ENCODE assay signal across 8 mouse cellular contexts in genomic region chr6:103511972-103512565, GRCm38 (mm10). TPM values are rescaled to one million over a fixed set of nuclear protein-coding genes. Genes with fewer than 3 reads are reported as not detected.
A peak's percentile ranks its signal among the peaks of the same experiment; 100 is the strongest.
DNase-seq lines count a peak whose midpoint lies in the region; ATAC-seq and TF ChIP-seq lines count a peak whose summit lies in the region.

No protein-coding gene starts in this region.

- peak overlapping the region; percentile 44 for H3K4me3 ChIP-seq in heart, embryonic 12.5 days
- H3K4me3 ChIP-seq in cerebellum, adult 2 months (replicated peaks; ENCODE audit: insufficient read depth, low read depth, low read length) = peak overlapping the region; percentile 95
- peak overlapping the region; percentile 59 for H3K4me3 ChIP-seq in forebrain, postnatal 0 days (ENCODE audit: low read depth, low read length)
- peak overlapping the region; percentile 38 for H3K4me3 ChIP-seq in olfactory bulb, adult 2 months (ENCODE audit: insufficient read depth, low read depth, low read length)

- H3K27ac ChIP-seq in heart, embryonic 12.5 days (ENCODE audit: poor library complexity, severe bottlenecking) = no peak overlapping the region
- peak overlapping the region; percentile 97 for H3K27ac ChIP-seq in cerebellum, adult 2 months (ENCODE audit: insufficient read depth, low read length)
- H3K27ac ChIP-seq in forebrain, postnatal 0 days (ENCODE audit: low read depth, low read length) = peak overlapping the region; percentile 94
- H3K27ac ChIP-seq in olfactory bulb, adult 2 months (ENCODE audit: insufficient read depth, low read depth, low read length) = no peak overlapping the region

- peak overlapping the region; percentile 74 for H3K4me2 ChIP-seq in heart, embryonic 12.5 days
- H3K4me2 ChIP-seq in forebrain, postnatal 0 days (ENCODE audit: low read depth) = peak overlapping the region; percentile 59

- ATAC-seq in heart, embryonic 12.5 days (ENCODE audit: insufficient number of reproducible peaks, low FRiP score) = peak; percentile 25; the same call in 1 of the 2 replicates
- ATAC-seq in forebrain, postnatal 0 days = peak; percentile 79

- H3K27me3 ChIP-seq in heart, embryonic 12.5 days (replicated peaks) = peaks cover 45% of the 10 kb centered on the region
- no peaks in the 10 kb centered on the region for H3K27me3 ChIP-seq in cerebellum, adult 2 months (ENCODE audit: control insufficient read depth, insufficient read depth, low read length)
- no peaks in the 10 kb centered on the region for H3K27me3 ChIP-seq in forebrain, postnatal 0 days (ENCODE audit: insufficient read depth, low read length)

- DNase-seq in heart, postnatal 4 days = no peak
- DNase-seq in cerebellum, adult 2 months = peak; percentile 91 to 92
- DNase-seq in forebrain, postnatal 0 days = peak; percentile 88
- peak; percentile 11 for DNase-seq in kidney, postnatal 10 days
- peak; percentile 15 for DNase-seq in liver
- no peak for DNase-seq in ovary, postnatal 14 days (ENCODE audit: low spot score)

- 1% methylated on average over 29 of the region's 29 CpGs for WGBS in heart, embryonic 12.5 days
- under 1% methylated on average over 29 of the region's 29 CpGs for WGBS in cerebellum, adult 2 months
- WGBS in forebrain, postnatal 0 days = 2% methylated on average over 29 of the region's 29 CpGs
- WGBS in olfactory bulb, adult 2 months = 1% methylated on average over 29 of the region's 29 CpGs

- H3K9me3 ChIP-seq in heart, embryonic 12.5 days (replicated peaks) = no peaks in the 10 kb centered on the region
- H3K9me3 ChIP-seq in forebrain, postnatal 0 days (ENCODE audit: low read length) = no peaks in the 10 kb centered on the region

- peaks cover 14% of the 10 kb centered on the region for H3K4me1 ChIP-seq in heart, embryonic 12.5 days (replicated peaks)
- H3K4me1 ChIP-seq in cerebellum, adult 2 months (ENCODE audit: control insufficient read depth, insufficient read depth, low read length) = peaks cover 3% of the 10 kb centered on the region; the same call in 1 of the 2 replicates
- peaks cover 16% of the 10 kb centered on the region for H3K4me1 ChIP-seq in forebrain, postnatal 0 days (ENCODE audit: insufficient read depth)
- H3K4me1 ChIP-seq in olfactory bulb, adult 2 months (ENCODE audit: control insufficient read depth, insufficient read depth, low read length) = peaks cover 16% of the 10 kb centered on the region

- TF ChIP-seq POLR2A in cerebellum, adult 2 months (IDR thresholded peaks at IDR 0.05; ENCODE audit: borderline replicate concordance, insufficient read depth, low read length) = peak; percentile 80
- TF ChIP-seq POLR2A in olfactory bulb, adult 2 months (IDR thresholded peaks at IDR 0.05; ENCODE audit: insufficient read depth, low read depth, low read length) = no peak

- H3K9ac ChIP-seq in heart, embryonic 12.5 days = no peak overlapping the region
- peak overlapping the region; percentile 82 for H3K9ac ChIP-seq in forebrain, postnatal 0 days

- H3K36me3 ChIP-seq in heart, embryonic 12.5 days = no peaks in the 10 kb centered on the region
- no peaks in the 10 kb centered on the region for H3K36me3 ChIP-seq in forebrain, postnatal 0 days (ENCODE audit: insufficient read depth)

- TF ChIP-seq CTCF in cerebellum, adult 2 months (IDR thresholded peaks at IDR 0.05; ENCODE audit: borderline replicate concordance, insufficient read depth, low read depth, low read length) = no peak
- TF ChIP-seq CTCF in forebrain, postnatal 0 days (IDR thresholded peaks at IDR 0.05; ENCODE audit: low read depth) = peak; percentile 58
- TF ChIP-seq CTCF in olfactory bulb, adult 2 months (IDR thresholded peaks at IDR 0.05; ENCODE audit: insufficient read depth, low read depth, low read length) = no peak

RNA-seq across cellular contexts. Expression of gene Chl1, which starts 1.7 kb away (rescaled TPM):
- 0.08 TPM in 1 of 2 replicates, not detected in the other for polyA plus RNA-seq in heart, embryonic 12.5 days (2016; fragmentation: Nextera tagmentation; extraction: Ambion mirVana)
- total RNA-seq in heart, postnatal 4 days (2021) = under 1 TPM; 0.10 to 0.41 TPM
- 51.9 and 54.9 TPM in 2 replicates for polyA plus RNA-seq in cerebellum, adult 2 months (2012; rRNA removed)
- total RNA-seq in forebrain, postnatal 0 days (2014; rRNA removed) = 317 and 347 TPM in 2 replicates
- 131 and 173 TPM in 2 replicates for polyA plus RNA-seq in forebrain, postnatal 0 days (2015; fragmentation: Nextera tagmentation; extraction: Ambion mirVana)
- not detected in 2 replicates for polyA plus RNA-seq in olfactory bulb, adult 2 months (2012; ENCODE audit: insufficient read depth, insufficient read length, low replicate concordance, missing spikeins)

Comparison
In these comparisons a context has a peak if more than half of its experiments do, and no peak if none do; other contexts are left out.
1. H3K27ac ChIP-seq: peak in cerebellum, adult 2 months (single experiment) and forebrain, postnatal 0 days (single experiment); none in heart, embryonic 12.5 days (single experiment) and olfactory bulb, adult 2 months (single experiment).
2. H3K4me3 ChIP-seq: peak in every context shown above with its lines; median percentile 95 in cerebellum, adult 2 months; 59 in forebrain, postnatal 0 days; 44 in heart, embryonic 12.5 days; 38 in olfactory bulb, adult 2 months.
3. DNase-seq: peak in cerebellum, adult 2 months (2 of 2), forebrain, postnatal 0 days (single experiment), kidney, postnatal 10 days (single experiment) and liver (single experiment); none in heart, postnatal 4 days (single experiment) and ovary, postnatal 14 days (single experiment).
4. RNA of gene Chl1, which starts 1.7 kb away (polyA plus RNA-seq): 131 to 173 TPM in forebrain, postnatal 0 days, 51.9 to 54.9 TPM in cerebellum, adult 2 months and not detected in olfactory bulb, adult 2 months; 0.08 TPM in heart, embryonic 12.5 days; every median in the first group is over 10 times any median in the second.